In the genomic region with DNA sequence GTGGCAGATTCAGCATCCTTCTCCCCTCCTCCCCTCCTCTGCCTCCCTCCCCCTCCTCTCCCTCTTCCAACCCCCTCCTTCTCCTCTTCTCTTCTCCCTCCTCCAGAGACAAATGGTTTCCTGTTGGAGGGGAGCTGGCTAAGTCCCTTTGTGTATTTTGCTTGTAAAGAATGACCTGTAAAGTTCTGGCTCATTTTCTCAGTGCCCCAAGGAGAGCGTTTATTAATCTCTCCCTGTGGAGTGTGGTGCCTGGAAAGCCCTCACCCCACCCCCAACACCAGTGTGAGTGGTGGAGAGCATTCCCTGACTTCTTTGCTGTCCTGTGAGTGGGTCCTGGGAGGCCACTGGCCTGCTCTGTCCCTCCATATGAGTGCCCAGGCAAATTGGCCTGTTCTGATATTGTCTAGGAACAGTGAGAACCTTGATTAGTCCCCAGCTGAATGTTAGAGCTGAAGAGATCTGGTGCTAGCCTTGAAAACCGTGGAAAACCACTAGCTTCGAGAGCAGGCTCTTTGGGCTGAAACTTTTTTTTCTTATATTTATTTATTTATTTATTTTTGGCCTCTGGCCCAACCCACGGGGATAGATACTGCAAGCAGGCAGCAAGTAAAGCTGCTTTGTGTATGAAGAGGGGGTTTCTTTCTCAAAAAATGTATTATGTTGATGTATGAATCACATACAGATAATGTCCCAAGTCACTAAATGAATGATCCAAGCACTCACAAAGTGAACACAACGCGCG, we compare ENCODE assay signal across 9 mouse cellular contexts.
DNase-seq lines count a peak whose midpoint lies in the region; ATAC-seq and TF ChIP-seq lines count a peak whose summit lies in the region.
"Had no signal": no experiment of that assay in that cellular context is flagged by ENCODE, and none has a peak within 500 bp of the region (broad histone marks: within the 10 kb centered on the region; RNA-seq: fewer than 3 reads in every experiment).

No protein-coding gene starts in this region.

- no peak overlapping the region for H3K4me3 ChIP-seq in forebrain, embryonic 13.5 days
- no peak overlapping the region for H3K4me3 ChIP-seq in intestine, postnatal 0 days (ENCODE audit: low read depth, low read length)
- no peak overlapping the region for H3K4me3 ChIP-seq in stomach, embryonic 15.5 days (replicated peaks)

- no peak overlapping the region for H3K9ac ChIP-seq in forebrain, embryonic 13.5 days
- no peak overlapping the region for H3K9ac ChIP-seq in intestine, postnatal 0 days (ENCODE audit: low read depth, low read length)
- no peak overlapping the region for H3K9ac ChIP-seq in stomach, embryonic 15.5 days

- H3K27ac ChIP-seq in forebrain, embryonic 13.5 days: peak overlapping the region; percentile 63
- 0 out of 2 replicates have a peak overlapping the region, but pooled peaks have one; percentile 21 for H3K27ac ChIP-seq in intestine, postnatal 0 days (ENCODE audit: low read depth, low read length)
- H3K27ac ChIP-seq in stomach, embryonic 15.5 days: peak overlapping the region; percentile 64; the same call in 1 of the 2 replicates

- peak; percentile 22; the same call in 1 of the 2 replicates for ATAC-seq in forebrain, embryonic 13.5 days
- no peak for ATAC-seq in intestine, postnatal 0 days
- no peak for ATAC-seq in stomach, embryonic 15.5 days (ENCODE audit: insufficient read depth, low FRiP score, low read depth)

- peak; percentile 25 for DNase-seq in kidney, postnatal 10 days
- no peak for DNase-seq in kidney, adult 18-20 months
- no peak for DNase-seq in ovary, postnatal 10 days (ENCODE audit: low spot score)
- DNase-seq in cerebellum, postnatal 25 days: no peak
- DNase-seq in left cerebral cortex, postnatal 4 days: no peak

- no peak overlapping the region for H3K4me2 ChIP-seq in forebrain, embryonic 13.5 days
- H3K4me2 ChIP-seq in intestine, postnatal 0 days (replicated peaks; ENCODE audit: low read depth): no peak overlapping the region
- no peak overlapping the region for H3K4me2 ChIP-seq in stomach, embryonic 15.5 days

- H3K9me3 ChIP-seq in forebrain, embryonic 13.5 days (replicated peaks): no peaks in the 10 kb centered on the region
- no peaks in the 10 kb centered on the region for H3K9me3 ChIP-seq in intestine, postnatal 0 days (ENCODE audit: control insufficient read depth)
- H3K9me3 ChIP-seq in stomach, embryonic 15.5 days: no peaks in the 10 kb centered on the region
- H3K9me3 ChIP-seq: G1E had no signal

- 47% methylated on average over 7 of the region's 7 CpGs for WGBS in forebrain, embryonic 13.5 days
- WGBS in intestine, postnatal 0 days: 62% methylated on average over 7 of the region's 7 CpGs
- WGBS in stomach, embryonic 15.5 days: 55% methylated on average over 7 of the region's 7 CpGs

- H3K36me3 ChIP-seq in forebrain, embryonic 13.5 days (ENCODE audit: poor library complexity, severe bottlenecking): no peaks in the 10 kb centered on the region
- no peaks in the 10 kb centered on the region; the same call in 1 of the 2 replicates for H3K36me3 ChIP-seq in intestine, postnatal 0 days (ENCODE audit: control insufficient read depth, insufficient read depth)
- H3K36me3 ChIP-seq in stomach, embryonic 15.5 days: no peaks in the 10 kb centered on the region

- H3K4me1 ChIP-seq in forebrain, embryonic 13.5 days: peaks cover 41% of the 10 kb centered on the region
- no peaks in the 10 kb centered on the region for H3K4me1 ChIP-seq in intestine, postnatal 0 days (replicated peaks; ENCODE audit: control insufficient read depth, insufficient read depth, low read length)
- 0 out of 2 replicates have a peak, but pooled peaks cover 3% of the 10 kb centered on the region for H3K4me1 ChIP-seq in stomach, embryonic 15.5 days

- intact Hi-C loops in left cerebral cortex, postnatal 4 days (cut with DNase I): no loop called here

- no peaks in the 10 kb centered on the region for H3K27me3 ChIP-seq in forebrain, embryonic 13.5 days
- no peaks in the 10 kb centered on the region for H3K27me3 ChIP-seq in intestine, postnatal 0 days (replicated peaks; ENCODE audit: control insufficient read depth, insufficient read depth, low read length)
- H3K27me3 ChIP-seq in stomach, embryonic 15.5 days (replicated peaks): no peaks in the 10 kb centered on the region

- TF ChIP-seq CTCF in intestine, postnatal 0 days (IDR thresholded peaks at IDR 0.05; ENCODE audit: low read depth): no peak
